Mouse (Mus musculus) liver, embryonic 13.5 days (tissue): ENCODE data around the gene Mapk6. TPM values are rescaled to one million over a fixed set of nuclear protein-coding genes. Genes with fewer than 3 reads are reported as not detected.
A peak's percentile ranks its signal among the peaks of the same experiment; 100 is the strongest.

Source experiments
- ATAC-seq: fragments of 200-750 bp; cut with Nextera tagmentation; 2 replicates; pipeline ENCODE4 v1.8.0; 2017; ENCODE audit warnings: low read depth, mild to moderate bottlenecking, moderate number of reproducible peaks, moderate library complexity
- DNase-seq: peaks from one replicate; pipeline ENCODE4 v3.0.0; 2022
- H3K27ac ChIP-seq: fragments of 300-500 bp; sonication (generic); 2 replicates; pipeline ENCODE4 v1.5.1; 2015; ENCODE audit warnings: moderate library complexity, mild to moderate bottlenecking, inconsistent platforms
- H3K27me3 ChIP-seq: fragments of 300-500 bp; sonication (generic); 2 replicates; pipeline ENCODE4 v1.6.1; 2015; ENCODE audit warnings: mild to moderate bottlenecking, inconsistent platforms
- H3K36me3 ChIP-seq: fragments of 300-500 bp; sonication (generic); 2 replicates; pipeline ENCODE4 v1.6.1; 2015; ENCODE audit warnings: mild to moderate bottlenecking, inconsistent platforms
- H3K4me1 ChIP-seq: fragments of 300-500 bp; sonication (generic); replicated peaks from 2 replicates; pipeline ENCODE4 v1.6.1; 2015; ENCODE audit warnings: inconsistent platforms
- H3K4me2 ChIP-seq: fragments of 300-500 bp; sonication (generic); 2 replicates; pipeline ENCODE4 v1.6.1; 2015; ENCODE audit warnings: inconsistent platforms, mild to moderate bottlenecking, moderate library complexity
- H3K4me3 ChIP-seq: fragments of 300-500 bp; sonication (generic); replicated peaks from 2 replicates; pipeline ENCODE4 v1.5.1; 2015; ENCODE audit warnings: mild to moderate bottlenecking, inconsistent platforms
- H3K9ac ChIP-seq: fragments of 300-500 bp; sonication (generic); 2 replicates; pipeline ENCODE4 v1.6.1; 2015; ENCODE audit warnings: mild to moderate bottlenecking, inconsistent platforms
- H3K9me3 ChIP-seq: fragments of 300-500 bp; sonication (generic); replicated peaks from 2 replicates; pipeline ENCODE4 v1.6.1; 2016; ENCODE audit warnings: inconsistent platforms
- WGBS: fragments of 180-500 bp; shearing (Covaris S2); methylation state at CpG from one replicate; pipeline ENCODE4 v1.1.7; 2015; ENCODE audit not compliant: insufficient replicate concordance; 5-methylcytosine and 5-hydroxymethylcytosine counted together
- polyA plus RNA-seq: library from polyadenylated mRNA; unstranded; fragments of >200 nt; fragmentation: Nextera tagmentation; extraction: Ambion mirVana; gene quantifications from 2 replicates; pipeline ENCODE4 v1.2.1, GENCODE M21; 2015

Gene Mapk6
- polyA plus RNA-seq, 1 experiment from 2014 or later: 23.4 TPM

DNA sequence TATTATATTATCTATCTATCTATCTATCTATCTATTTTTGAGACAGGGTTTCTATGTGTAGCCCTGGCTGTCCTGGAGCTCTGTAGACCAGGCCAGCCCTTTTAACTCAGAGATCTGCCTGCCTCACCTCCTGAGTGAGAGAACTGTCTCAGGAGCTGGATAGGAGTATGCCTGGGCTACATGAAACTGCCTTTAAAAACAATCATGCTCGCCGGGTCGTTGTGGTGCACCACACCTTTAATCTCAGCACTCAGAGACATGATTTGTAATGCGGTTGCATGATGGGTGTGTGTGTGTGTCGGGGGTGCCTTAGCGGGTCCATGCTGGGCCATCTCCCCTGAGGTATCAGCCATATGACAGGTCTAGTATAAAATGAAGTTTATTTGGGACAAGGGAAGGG lies 25.1 kb upstream of the Mapk6 start:
- Histone ChIP-seq H3K9me3 (no peaks in the 10 kb centered on the region), H3K4me2 (no peak overlapping the region), H3K27ac (no peak overlapping the region), H3K4me1 (peaks cover 29% of the 10 kb centered on the region), H3K9ac (no peak overlapping the region), H3K4me3 (no peak overlapping the region), H3K27me3 (no peaks in the 10 kb centered on the region), H3K36me3 (no peaks in the 10 kb centered on the region)
- 43% methylated on average over 6 of the region's 6 CpGs for WGBS
- DNase-seq (no peak), ATAC-seq (no peak)

DNA sequence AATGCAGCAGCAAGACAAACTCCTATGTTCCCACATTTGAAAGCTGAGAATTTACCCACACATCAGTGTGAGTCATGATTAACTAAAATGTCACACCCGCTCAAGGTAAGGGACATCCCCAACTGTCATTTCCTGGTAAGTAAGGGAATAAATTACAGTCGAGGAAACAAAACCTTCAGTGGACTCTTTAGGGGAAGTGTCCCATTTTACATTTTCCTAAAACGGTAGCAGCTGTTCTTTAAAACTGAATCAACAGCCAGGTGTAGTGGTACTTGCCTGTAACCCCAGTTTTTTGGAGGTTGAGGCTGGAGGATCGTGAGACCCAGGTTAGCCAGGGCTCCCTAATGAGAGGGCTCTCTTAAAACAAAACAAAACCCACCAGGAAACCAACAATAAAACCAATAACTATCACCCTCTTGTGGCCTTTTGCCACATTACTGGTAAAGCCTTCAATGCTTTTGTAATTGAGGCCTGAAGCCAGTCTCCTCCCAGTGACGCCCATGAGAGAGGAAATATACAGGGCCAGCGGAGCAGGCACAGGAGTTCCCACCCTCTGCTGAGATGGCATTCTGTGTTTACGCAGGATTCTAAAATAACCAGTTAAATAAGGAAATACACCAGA lies 24.5 kb upstream of the Mapk6 start:
- Histone ChIP-seq H3K4me1 (peaks cover 29% of the 10 kb centered on the region), H3K27ac (no peak overlapping the region), H3K9ac (no peak overlapping the region), H3K4me2 (no peak overlapping the region), H3K9me3 (no peaks in the 10 kb centered on the region), H3K27me3 (no peaks in the 10 kb centered on the region), H3K36me3 (no peaks in the 10 kb centered on the region), H3K4me3 (no peak overlapping the region)
- ATAC-seq: peak; percentile 32; the same call in 1 of the 2 replicates
- no peak for DNase-seq
- 17% methylated on average over 7 of the region's 7 CpGs for WGBS

DNA sequence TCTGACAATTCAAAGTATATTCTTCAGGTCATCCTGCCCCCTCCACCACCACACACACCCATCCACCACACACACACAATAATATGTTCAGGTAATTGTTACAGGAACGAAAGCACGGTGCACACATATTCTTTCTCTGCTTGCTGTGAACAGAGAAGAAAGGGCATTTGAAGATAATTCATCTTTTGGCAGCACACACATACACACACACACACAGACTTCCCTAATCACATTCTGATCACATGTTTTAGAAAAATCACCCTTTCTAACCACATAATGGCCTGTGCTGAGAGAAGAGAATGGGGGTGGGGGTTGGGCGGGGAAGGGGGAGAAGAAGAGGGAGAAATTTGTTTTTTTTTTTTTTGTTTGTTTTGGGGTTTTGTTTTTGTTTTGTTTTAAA lies 22.9 kb upstream of the Mapk6 start:
- no peak for DNase-seq
- peaks cover 29% of the 10 kb centered on the region for H3K4me1 ChIP-seq
- no peaks in the 10 kb centered on the region for H3K9me3 ChIP-seq
- ATAC-seq: no peak
- no peak overlapping the region for H3K4me2 ChIP-seq
- WGBS: 70% methylated on average over 3 of the region's 3 CpGs
- no peaks in the 10 kb centered on the region for H3K36me3 ChIP-seq
- H3K4me3 ChIP-seq: no peak overlapping the region
- H3K27me3 ChIP-seq: no peaks in the 10 kb centered on the region
- no peak overlapping the region for H3K9ac ChIP-seq
- H3K27ac ChIP-seq: no peak overlapping the region

DNA sequence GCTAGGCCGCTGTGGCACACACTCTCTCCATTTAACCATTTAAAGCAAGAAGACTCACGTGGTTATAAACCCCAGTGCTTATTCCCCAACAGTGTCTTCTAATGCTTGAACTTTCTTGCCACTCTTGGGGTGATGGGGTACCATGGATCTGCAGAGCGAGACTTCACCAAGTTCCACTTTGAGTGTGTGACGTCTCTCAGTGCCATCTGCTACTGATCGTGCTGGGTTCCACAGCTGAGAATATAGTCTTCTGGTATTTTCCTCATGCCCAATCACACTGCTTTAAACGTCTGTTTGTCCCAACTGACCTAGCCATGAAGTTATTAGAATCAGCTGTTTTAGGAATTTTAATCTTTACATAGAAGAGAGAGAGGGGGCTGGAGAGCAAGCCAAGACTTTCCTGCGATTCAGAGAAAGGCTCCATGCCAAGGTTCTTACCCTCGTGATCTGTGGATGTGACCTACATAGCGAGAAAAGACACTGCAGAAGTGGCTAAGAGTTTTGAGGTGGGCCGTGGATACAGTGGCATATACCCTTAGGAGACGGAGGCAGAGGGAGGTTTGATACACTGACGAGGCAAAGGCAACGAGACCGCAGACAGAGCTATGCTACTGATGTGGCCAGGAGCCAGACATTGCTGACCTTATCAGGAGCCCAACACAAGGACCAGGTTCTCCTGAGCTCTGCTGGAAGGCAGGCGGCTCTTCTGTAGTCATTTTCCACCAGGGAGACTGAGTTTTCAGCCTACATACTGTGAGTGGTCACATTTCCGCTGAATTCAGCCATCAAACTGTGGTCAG lies 21.2 kb upstream of the Mapk6 start:
- peaks cover 32% of the 10 kb centered on the region for H3K4me1 ChIP-seq
- peak; percentile 75 for ATAC-seq
- H3K4me3 ChIP-seq: no peak overlapping the region
- peak; percentile 33 for DNase-seq
- peak overlapping the region; percentile 13; the same call in 1 of the 2 replicates for H3K27ac ChIP-seq
- H3K4me2 ChIP-seq: no peak overlapping the region
- no peaks in the 10 kb centered on the region for H3K9me3 ChIP-seq
- H3K9ac ChIP-seq: no peak overlapping the region
- H3K27me3 ChIP-seq: no peaks in the 10 kb centered on the region
- H3K36me3 ChIP-seq: no peaks in the 10 kb centered on the region
- 48% methylated on average over 16 of the region's 16 CpGs for WGBS

DNA sequence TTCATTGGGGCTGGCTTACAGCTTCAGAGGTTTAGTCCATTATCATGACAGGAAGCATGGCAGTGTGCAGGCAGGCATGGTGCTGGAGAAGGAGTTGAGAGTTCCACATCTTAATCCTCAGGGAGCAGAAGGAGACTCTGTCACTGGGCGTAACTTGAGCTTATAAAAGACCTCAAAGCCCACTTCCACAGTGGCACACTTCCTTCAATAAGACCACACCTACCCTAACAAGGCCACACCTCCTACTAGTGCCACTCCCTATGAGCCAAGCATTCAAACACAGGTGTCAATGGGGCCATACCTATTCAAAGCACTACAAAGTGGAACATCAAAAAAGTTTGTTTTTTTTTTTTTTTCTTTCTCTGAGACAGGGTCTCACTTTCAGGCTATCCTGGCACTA lies 19.9 kb upstream of the Mapk6 start:
- Histone ChIP-seq H3K4me3 (no peak overlapping the region), H3K9me3 (no peaks in the 10 kb centered on the region), H3K4me2 (no peak overlapping the region), H3K9ac (no peak overlapping the region), H3K27ac (no peak overlapping the region), H3K36me3 (no peaks in the 10 kb centered on the region), H3K4me1 (peaks cover 25% of the 10 kb centered on the region), H3K27me3 (no peaks in the 10 kb centered on the region)
- 66% methylated on average over 1 of the region's 1 CpGs for WGBS
- DNase-seq (no peak), ATAC-seq (no peak)

DNA sequence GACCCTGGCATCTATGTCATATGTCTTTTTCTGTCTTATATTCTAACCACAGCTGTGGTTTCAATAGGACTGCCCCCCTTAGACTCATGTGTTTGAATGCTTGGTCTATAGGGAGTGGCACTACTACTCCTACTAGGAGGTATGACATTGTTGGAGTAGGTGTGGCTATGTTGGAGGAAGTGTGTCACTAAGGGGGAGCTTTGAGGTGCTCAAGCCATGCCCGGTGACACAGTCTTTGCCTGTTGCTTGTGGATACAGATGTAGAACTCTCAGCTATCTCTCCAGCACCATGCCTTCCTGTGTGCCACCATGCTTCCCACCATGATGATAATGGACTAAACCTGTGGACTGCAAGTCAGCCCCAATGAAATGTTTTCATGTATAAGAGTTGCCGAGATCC lies 19.2 kb upstream of the Mapk6 start:
- DNase-seq: no peak
- ATAC-seq: no peak
- no peak overlapping the region for H3K9ac ChIP-seq
- peaks cover 19% of the 10 kb centered on the region for H3K4me1 ChIP-seq
- no peak overlapping the region for H3K4me3 ChIP-seq
- no peak overlapping the region for H3K4me2 ChIP-seq
- no peaks in the 10 kb centered on the region for H3K27me3 ChIP-seq
- WGBS: 31% methylated on average over 2 of the region's 2 CpGs
- no peaks in the 10 kb centered on the region for H3K36me3 ChIP-seq
- no peak overlapping the region for H3K27ac ChIP-seq
- H3K9me3 ChIP-seq: no peaks in the 10 kb centered on the region

DNA sequence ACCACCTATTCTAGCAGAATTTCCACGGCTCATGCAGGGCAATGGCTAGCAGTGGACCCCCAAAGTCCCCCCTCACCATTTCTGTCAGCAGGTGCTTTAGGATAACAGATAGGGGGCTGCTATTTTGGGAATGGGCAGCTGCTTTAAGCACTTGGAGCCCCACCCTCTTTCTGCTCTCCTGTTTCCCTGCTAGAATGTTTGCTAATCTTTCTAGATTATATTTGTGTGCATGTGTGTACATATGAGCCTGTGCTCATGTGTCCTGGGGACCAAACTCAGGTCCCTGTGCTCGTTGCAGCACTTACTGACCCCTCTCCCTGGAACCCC lies 18.4 kb upstream of the Mapk6 start:
- no peaks in the 10 kb centered on the region for H3K9me3 ChIP-seq
- no peak for ATAC-seq
- WGBS: 48% methylated on average over 2 of the region's 2 CpGs

DNA sequence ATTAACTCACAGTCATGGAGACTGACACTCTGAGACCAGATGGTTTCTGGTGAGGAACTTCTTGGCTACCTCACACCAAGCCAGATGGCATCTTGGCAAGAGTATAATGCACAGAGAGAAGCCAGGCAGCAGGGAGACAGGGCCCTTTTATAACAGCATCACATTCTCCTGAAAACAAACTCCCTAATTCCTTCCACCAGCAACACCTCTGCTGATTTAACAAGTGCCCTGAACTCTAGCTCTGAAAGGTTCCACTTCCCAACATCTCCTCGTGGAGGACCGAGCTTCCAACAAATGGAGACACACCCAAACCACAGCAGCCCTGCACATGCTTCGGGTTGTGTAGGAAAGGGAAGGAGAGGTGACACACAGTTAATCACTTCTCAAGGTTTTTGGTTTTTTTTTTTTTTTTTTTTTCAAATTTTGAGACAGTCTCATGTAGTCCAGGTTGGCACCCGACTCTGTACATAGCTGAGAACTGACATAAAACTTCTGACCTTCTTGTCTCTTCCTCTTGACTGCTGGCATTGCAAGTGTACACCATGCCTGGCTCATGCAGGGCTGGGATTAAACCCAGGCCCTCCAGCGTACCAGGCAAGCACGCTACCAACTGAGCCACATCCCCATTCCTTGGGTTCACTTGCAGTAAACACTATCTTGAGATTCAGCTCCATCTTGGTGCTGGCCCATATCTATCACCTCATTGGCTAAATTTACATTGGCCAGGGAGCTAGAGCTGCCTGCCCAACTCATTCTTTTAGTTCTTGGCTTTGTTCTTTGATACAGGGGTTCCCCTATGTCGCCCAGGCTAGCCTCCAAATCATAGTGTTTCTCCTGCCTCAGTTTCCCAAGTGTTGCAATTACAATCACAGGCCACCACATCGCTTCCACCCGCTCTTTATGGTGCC lies 17.8 kb upstream of the Mapk6 start:
- Histone ChIP-seq H3K36me3 (no peaks in the 10 kb centered on the region), H3K9ac (no peak overlapping the region), H3K4me3 (no peak overlapping the region), H3K4me1 (peaks cover 18% of the 10 kb centered on the region), H3K9me3 (no peaks in the 10 kb centered on the region), H3K4me2 (no peak overlapping the region), H3K27ac (no peak overlapping the region), H3K27me3 (no peaks in the 10 kb centered on the region)
- DNase-seq: no peak
- WGBS: 56% methylated on average over 9 of the region's 9 CpGs
- no peak for ATAC-seq

More for the DNA sequence above, 18.4 kb upstream of the Mapk6 start:
- no peak overlapping the region for H3K4me3 ChIP-seq
- no peaks in the 10 kb centered on the region for H3K36me3 ChIP-seq
- DNase-seq: no peak
- H3K27me3 ChIP-seq: no peaks in the 10 kb centered on the region
- H3K9ac ChIP-seq: no peak overlapping the region
- no peak overlapping the region for H3K27ac ChIP-seq
- peaks cover 18% of the 10 kb centered on the region for H3K4me1 ChIP-seq
- H3K4me2 ChIP-seq: no peak overlapping the region

DNA sequence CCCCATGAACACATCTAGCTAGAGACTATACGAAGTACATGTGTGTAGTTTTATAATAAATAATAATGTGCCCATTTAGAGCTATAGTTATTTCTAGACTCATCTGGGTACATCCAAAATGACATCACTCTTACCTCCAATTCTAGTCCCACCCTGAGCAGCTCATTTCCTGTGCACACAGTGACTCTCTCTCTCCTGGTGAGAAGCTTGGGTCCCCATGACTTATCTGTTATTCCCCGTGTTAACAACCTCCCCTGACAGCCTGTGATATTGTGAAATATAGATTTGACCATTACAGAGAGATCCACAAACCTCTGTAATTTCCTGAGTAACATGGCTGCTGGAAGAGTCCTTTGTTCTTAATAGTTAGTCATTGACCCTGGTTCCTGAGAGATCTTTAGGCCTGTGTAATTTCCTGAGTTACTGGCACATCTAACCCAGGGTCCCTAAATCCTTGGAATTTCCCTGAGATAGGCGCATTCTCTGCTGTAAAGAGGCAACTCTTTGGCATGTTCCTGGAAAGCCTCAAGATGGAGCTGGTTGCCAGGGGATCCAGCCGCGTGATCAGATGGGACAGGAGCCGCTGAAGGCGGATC lies 16.1 kb upstream of the Mapk6 start:
- DNase-seq: no peak
- no peak for ATAC-seq
- H3K36me3 ChIP-seq: no peaks in the 10 kb centered on the region
- H3K4me1 ChIP-seq: peaks cover 7% of the 10 kb centered on the region; the same call in 1 of the 2 replicates
- H3K9me3 ChIP-seq: no peaks in the 10 kb centered on the region
- no peak overlapping the region for H3K4me3 ChIP-seq
- H3K27ac ChIP-seq: no peak overlapping the region
- WGBS: 69% methylated on average over 7 of the region's 7 CpGs
- no peaks in the 10 kb centered on the region for H3K27me3 ChIP-seq
- no peak overlapping the region for H3K9ac ChIP-seq
- no peak overlapping the region for H3K4me2 ChIP-seq

DNA sequence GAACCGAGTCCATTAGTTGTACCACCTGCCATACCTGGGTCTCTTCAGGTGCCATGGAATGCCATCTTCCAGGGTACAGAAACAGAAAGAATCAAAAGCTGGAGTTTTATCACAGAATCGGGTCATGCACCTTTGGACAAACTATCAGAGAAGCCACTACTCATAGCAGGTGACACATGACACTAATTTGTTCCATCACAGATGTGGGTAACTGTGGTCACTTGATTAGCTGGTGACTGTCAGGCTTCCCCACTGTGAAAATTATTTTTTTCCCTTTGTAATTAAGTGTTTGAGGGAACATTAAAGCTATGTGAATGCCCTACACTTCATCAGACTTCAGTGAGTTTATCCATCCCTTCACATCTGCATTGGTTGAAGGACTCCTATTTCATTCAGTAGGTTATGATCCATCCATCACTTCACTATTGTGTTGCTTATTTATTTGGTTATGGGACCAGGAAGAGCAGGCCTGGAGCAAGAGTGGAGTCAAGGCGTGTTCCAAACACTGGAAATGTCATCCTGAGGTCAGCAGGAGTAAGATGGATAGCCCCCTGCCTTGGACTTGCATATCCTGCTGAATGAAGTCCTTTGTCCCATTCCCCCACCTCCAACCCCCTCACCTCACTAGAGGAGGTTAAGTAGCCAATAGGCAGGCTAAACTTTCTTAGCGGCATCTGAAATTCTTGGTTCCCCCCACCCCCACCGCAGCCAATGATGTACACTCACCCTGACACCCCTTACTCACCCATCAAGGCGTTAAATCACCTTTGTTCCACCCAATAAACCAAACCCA lies 14.7 kb upstream of the Mapk6 start:
- no peaks in the 10 kb centered on the region for H3K27me3 ChIP-seq
- no peak overlapping the region for H3K4me2 ChIP-seq
- H3K9me3 ChIP-seq: no peaks in the 10 kb centered on the region
- no peak overlapping the region for H3K27ac ChIP-seq
- ATAC-seq (no peak), DNase-seq (no peak)
- H3K4me1 ChIP-seq: peaks cover 5% of the 10 kb centered on the region; the same call in 1 of the 2 replicates
- no peak overlapping the region for H3K9ac ChIP-seq
- H3K4me3 ChIP-seq: no peak overlapping the region
- no peaks in the 10 kb centered on the region for H3K36me3 ChIP-seq
- 58% methylated on average over 6 of the region's 6 CpGs for WGBS
